Mouse (Mus musculus) E14TG2a.4 (cell line): ENCODE measurements around the gene Arid3a.

Experiments
- CTCF ChIP-seq: conservative IDR thresholded peaks from 2 replicates; pipeline ENCODE4 v1.5.1; 2014; ENCODE audit warnings: low read length
- NANOG ChIP-seq: IDR thresholded peaks from 2 replicates; pipeline ENCODE4 v1.6.1; 2014; ENCODE audit warnings: borderline replicate concordance, low read length, mixed read lengths
- POU5F1 ChIP-seq: IDR thresholded peaks from 2 replicates; pipeline ENCODE4 v1.6.1; 2014; ENCODE audit warnings: low read length, borderline replicate concordance

DNA sequence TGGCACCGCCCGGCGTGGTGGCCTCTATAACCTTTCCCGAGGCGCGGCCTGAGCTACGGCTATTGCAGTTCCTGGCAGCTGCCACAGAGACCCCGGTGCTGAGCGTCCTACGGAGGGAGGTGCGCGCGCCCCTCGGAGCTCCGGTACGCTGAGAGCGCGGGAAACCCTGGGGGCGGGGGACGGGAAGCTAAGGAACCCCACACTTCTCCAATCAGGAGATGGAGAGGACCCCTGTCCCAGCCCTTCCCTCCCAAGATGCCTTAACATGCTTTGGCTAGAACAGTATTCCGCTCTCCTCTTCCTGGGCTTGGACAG lies 44.3 kb downstream of the Arid3a start:
- TF ChIP-seq CTCF (no peak), NANOG (no peak), POU5F1 (no peak)
